31 mouse cellular contexts compared by ENCODE assay signal in genomic region chr6:93569866-93570265, GRCm38 (mm10).
"Had no signal": no experiment of that assay in that cellular context is flagged by ENCODE, and none has a peak within 500 bp of the region (broad histone marks: within the 10 kb centered on the region; RNA-seq: fewer than 3 reads in every experiment).

No protein-coding gene starts in this region.

- H3K9ac ChIP-seq: limb, embryonic 12.5 days; limb, embryonic 13.5 days; limb, embryonic 15.5 days; liver, embryonic 12.5 days; liver, embryonic 13.5 days; liver, embryonic 14.5 days; liver, embryonic 15.5 days; liver, postnatal 0 days; lung, embryonic 14.5 days; lung, embryonic 15.5 days; midbrain, embryonic 12.5 days; midbrain, embryonic 13.5 days; midbrain, embryonic 15.5 days; neural tube, embryonic 12.5 days had no signal

- H3K27me3 ChIP-seq: limb, embryonic 12.5 days; limb, embryonic 13.5 days; limb, embryonic 15.5 days; liver, embryonic 12.5 days; liver, embryonic 13.5 days; liver, embryonic 15.5 days; lung, embryonic 15.5 days; megakaryocyte, embryonic 14.5 days; midbrain, embryonic 15.5 days; neural tube, embryonic 12.5 days had no signal

- H3K36me3 ChIP-seq: limb, embryonic 10.5 days; limb, embryonic 12.5 days; limb, embryonic 13.5 days; limb, embryonic 15.5 days; liver, embryonic 12.5 days; liver, embryonic 13.5 days; liver, embryonic 15.5 days; lung, embryonic 15.5 days; midbrain, embryonic 10.5 days; midbrain, embryonic 12.5 days; midbrain, embryonic 13.5 days; midbrain, embryonic 15.5 days; neural tube, embryonic 12.5 days had no signal

- H3K4me3 ChIP-seq: left cerebral cortex, adult 2 months; limb, embryonic 10.5 days; limb, embryonic 12.5 days; limb, embryonic 13.5 days; limb, embryonic 15.5 days; liver, embryonic 12.5 days; liver, embryonic 13.5 days; liver, embryonic 15.5 days; lung, embryonic 15.5 days; megakaryocyte, embryonic 14.5 days; midbrain, embryonic 10.5 days; midbrain, embryonic 12.5 days; midbrain, embryonic 13.5 days; midbrain, embryonic 15.5 days; myocyte; neural tube, embryonic 12.5 days had no signal

- H3K4me1 ChIP-seq: limb, embryonic 10.5 days; limb, embryonic 12.5 days; limb, embryonic 13.5 days; limb, embryonic 15.5 days; liver, embryonic 12.5 days; liver, embryonic 13.5 days; liver, embryonic 15.5 days; lung, embryonic 15.5 days; megakaryocyte, embryonic 14.5 days; midbrain, embryonic 12.5 days; midbrain, embryonic 15.5 days; neural tube, embryonic 12.5 days had no signal

- H3K27ac ChIP-seq: left cerebral cortex, adult 2 months; limb, embryonic 10.5 days; limb, embryonic 12.5 days; limb, embryonic 13.5 days; limb, embryonic 15.5 days; liver, embryonic 12.5 days; liver, embryonic 13.5 days; liver, embryonic 14.5 days; liver, embryonic 15.5 days; lung, embryonic 15.5 days; macrophage; midbrain, embryonic 10.5 days; midbrain, embryonic 12.5 days; midbrain, embryonic 13.5 days; midbrain, embryonic 15.5 days; neural tube, embryonic 12.5 days had no signal

- DNase-seq: left cerebral cortex, postnatal 4 days; liver; liver, embryonic 13.5 days; liver, postnatal 0 days; lung, adult 18-20 months; lung, adult 2 months; lung, embryonic 14.5 days; lung, postnatal 10 days; lung, postnatal 14 days; lung, postnatal 36 days; lung, postnatal 4 days had no signal

- H3K9me3 ChIP-seq: limb, embryonic 10.5 days; limb, embryonic 12.5 days; limb, embryonic 13.5 days; limb, embryonic 15.5 days; liver, embryonic 12.5 days; liver, embryonic 13.5 days; liver, embryonic 15.5 days; lung, embryonic 15.5 days; midbrain, embryonic 10.5 days; midbrain, embryonic 12.5 days; midbrain, embryonic 13.5 days; midbrain, embryonic 15.5 days; neural tube, embryonic 12.5 days had no signal

- ATAC-seq: liver, embryonic 12.5 days; liver, postnatal 0 days; lung, postnatal 0 days; midbrain, embryonic 13.5 days; midbrain, embryonic 15.5 days; midbrain, embryonic 16.5 days had no signal

- H3K4me2 ChIP-seq: limb, embryonic 12.5 days; limb, embryonic 13.5 days; limb, embryonic 15.5 days; liver, embryonic 11.5 days; liver, embryonic 12.5 days; liver, embryonic 13.5 days; liver, embryonic 15.5 days; lung, embryonic 14.5 days; lung, embryonic 15.5 days; midbrain, embryonic 12.5 days; midbrain, embryonic 13.5 days; midbrain, embryonic 15.5 days; neural tube, embryonic 12.5 days had no signal
